Mouse (Mus musculus): Measurements from ENCODE around the gene Tssk6. TPM values are rescaled to one million over a fixed set of nuclear protein-coding genes. Genes with fewer than 3 reads are reported as not detected.

Tssk6 gene
- polyA plus RNA-seq, 1 experiment, result 0.22 TPM

- DNase-seq (ENCODE audit: extremely low spot score in 1 of 2, low spot score in 1 of 2), result no peak
Observed at GRCm38 (mm10) chr8:69882833-69883600, 19.0 kb upstream of the Tssk6 start.

- no peak for DNase-seq (ENCODE audit: extremely low spot score in 1 of 2, low spot score in 1 of 2)
Observed at GRCm38 (mm10) chr8:69884141-69884540, 17.8 kb upstream of the Tssk6 start.

- no peak for DNase-seq (ENCODE audit: extremely low spot score in 1 of 2, low spot score in 1 of 2)
Observed at GRCm38 (mm10) chr8:69887289-69888243, 14.4 kb upstream of the Tssk6 start, which contains the start of gene Cilp2. Gene Cilp2, minus strand, starts transcription at chr8:69887687.

GRCm38 (mm10) chr8:69888244-69888866, 13.6 kb upstream of the Tssk6 start:
- DNase-seq (ENCODE audit: extremely low spot score in 1 of 2, low spot score in 1 of 2), result no peak

GRCm38 (mm10) chr8:69888902-69889301, 13.1 kb upstream of the Tssk6 start:
- no peak for DNase-seq (ENCODE audit: extremely low spot score in 1 of 2, low spot score in 1 of 2)

- DNase-seq (ENCODE audit: extremely low spot score in 1 of 2, low spot score in 1 of 2), result peak in 1 of 2 experiments; percentile 77
Observed at GRCm38 (mm10) chr8:69890813-69891241, 11.2 kb upstream of the Tssk6 start.

GRCm38 (mm10) chr8:69893863-69894262, 8.1 kb upstream of the Tssk6 start:
- DNase-seq (ENCODE audit: extremely low spot score in 1 of 2, low spot score in 1 of 2), result peak in 1 of 2 experiments; percentile 69

- no peak for DNase-seq (ENCODE audit: extremely low spot score in 1 of 2, low spot score in 1 of 2)
Observed at GRCm38 (mm10) chr8:69894836-69895332, 7.1 kb upstream of the Tssk6 start.

- DNase-seq (ENCODE audit: extremely low spot score in 1 of 2, low spot score in 1 of 2), result no peak
Observed at GRCm38 (mm10) chr8:69895772-69896451, 6.1 kb upstream of the Tssk6 start.

- DNase-seq (ENCODE audit: extremely low spot score in 1 of 2, low spot score in 1 of 2), result no peak
Observed at GRCm38 (mm10) chr8:69897857-69898256, 4.1 kb upstream of the Tssk6 start.

GRCm38 (mm10) chr8:69899876-69900275, 2.1 kb upstream of the Tssk6 start:
- no peak for DNase-seq (ENCODE audit: extremely low spot score in 1 of 2, low spot score in 1 of 2)

- no peak for DNase-seq (ENCODE audit: extremely low spot score in 1 of 2, low spot score in 1 of 2)
Observed at GRCm38 (mm10) chr8:69900895-69901451, 1.0 kb upstream of the Tssk6 start.

- peak; percentile 90 to 98 for DNase-seq (ENCODE audit: extremely low spot score in 1 of 2, low spot score in 1 of 2)
Observed at GRCm38 (mm10) chr8:69901484-69902162, 361 bp upstream of the Tssk6 start.

GRCm38 (mm10) chr8:69903063-69903542, 1.1 kb downstream of the Tssk6 start:
- peak; percentile 99 to 100 for DNase-seq (ENCODE audit: extremely low spot score in 1 of 2, low spot score in 1 of 2)

GRCm38 (mm10) chr8:69904096-69904495, 2.1 kb downstream of the Tssk6 start:
- no peak for DNase-seq (ENCODE audit: extremely low spot score in 1 of 2, low spot score in 1 of 2)

GRCm38 (mm10) chr8:69906260-69906659, 4.3 kb downstream of the Tssk6 start:
- no peak for DNase-seq (ENCODE audit: extremely low spot score in 1 of 2, low spot score in 1 of 2)

GRCm38 (mm10) chr8:69907106-69907505, 5.1 kb downstream of the Tssk6 start:
- DNase-seq (ENCODE audit: extremely low spot score in 1 of 2, low spot score in 1 of 2), result no peak

GRCm38 (mm10) chr8:69911917-69912316, 9.9 kb downstream of the Tssk6 start:
- DNase-seq (ENCODE audit: extremely low spot score in 1 of 2, low spot score in 1 of 2), result no peak

GRCm38 (mm10) chr8:69912478-69913074, 10.6 kb downstream of the Tssk6 start:
- peak in 1 of 2 experiments; percentile 66 for DNase-seq (ENCODE audit: extremely low spot score in 1 of 2, low spot score in 1 of 2)

Measured in frontal cortex, adult 2 months (tissue).